Mouse (Mus musculus): Measurements from ENCODE around the gene Gm4744. TPM values are rescaled to one million over a fixed set of nuclear protein-coding genes. Genes with fewer than 3 reads are reported as not detected.
"Not testable (repeated sequence)": the region's sequence is repeated elsewhere in the genome, so short reads cannot be mapped to it uniquely, and the experiment has no call there.

Gm4744 gene
- total RNA-seq (2014; fragmentation: Nextera tagmentation) (not detected in 2 replicates), total RNA-seq (2017) (not detected in 2 replicates)

DNA sequence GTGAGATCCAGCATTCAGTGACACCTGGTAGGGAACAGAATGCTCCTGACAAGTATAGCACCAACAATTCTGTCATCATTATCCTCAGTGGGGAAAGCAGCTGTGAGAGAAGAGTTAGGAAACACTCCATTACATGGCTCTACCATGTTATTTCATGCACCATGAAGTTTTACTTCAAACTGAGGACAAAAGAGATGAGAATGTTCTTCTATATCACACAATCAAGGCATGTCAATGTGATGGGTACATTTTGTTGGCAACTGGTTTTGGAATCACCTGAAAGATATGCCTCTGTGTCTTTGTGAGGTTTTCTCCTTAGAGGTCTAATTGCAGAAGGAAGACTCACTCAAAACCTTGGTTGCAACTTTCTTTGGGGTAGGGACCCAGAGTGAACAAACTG, at the start of gene Gm4744:
Gene Gm4744 (minus strand): TSS at position 101 of the 400 bp plus-strand sequence.
- no peak for ATAC-seq (replicated peaks; ENCODE audit: poor library complexity, severe bottlenecking)

GRCm38 (mm10) chr6:40999379-40999778, 47.7 kb upstream of the Gm4744 start, which contains the start of gene Gm2663:
Gene Gm2663, minus strand, starts transcription at chr6:40999479.
- not testable (repeated sequence) for ATAC-seq (replicated peaks; ENCODE audit: poor library complexity, severe bottlenecking)

DNA sequence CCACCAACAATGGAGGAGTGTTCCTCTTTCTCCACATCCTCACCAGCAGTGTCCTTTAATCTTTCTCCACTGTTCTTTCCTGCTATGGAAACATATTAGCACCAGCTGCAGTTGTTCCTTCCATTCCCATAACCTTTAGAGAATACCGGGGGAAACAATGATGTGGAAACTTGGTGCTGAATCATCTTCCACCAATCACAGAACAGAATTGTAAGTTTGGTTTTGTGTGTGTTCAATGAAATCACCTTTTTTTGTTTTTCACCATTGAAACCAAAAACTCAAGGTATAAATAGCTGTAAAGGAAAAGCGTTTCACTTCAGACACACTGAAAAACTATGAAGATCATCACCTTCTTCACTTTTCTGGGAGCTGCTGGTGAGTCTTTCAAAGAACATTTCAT, 12.8 kb upstream of the Gm4744 start, which contains the start of gene 1810009J06Rik:
Gene 1810009J06Rik (plus strand): TSS at position 301 of the 400 bp plus-strand sequence.
- not testable (repeated sequence) for ATAC-seq (replicated peaks; ENCODE audit: poor library complexity, severe bottlenecking)

DNA sequence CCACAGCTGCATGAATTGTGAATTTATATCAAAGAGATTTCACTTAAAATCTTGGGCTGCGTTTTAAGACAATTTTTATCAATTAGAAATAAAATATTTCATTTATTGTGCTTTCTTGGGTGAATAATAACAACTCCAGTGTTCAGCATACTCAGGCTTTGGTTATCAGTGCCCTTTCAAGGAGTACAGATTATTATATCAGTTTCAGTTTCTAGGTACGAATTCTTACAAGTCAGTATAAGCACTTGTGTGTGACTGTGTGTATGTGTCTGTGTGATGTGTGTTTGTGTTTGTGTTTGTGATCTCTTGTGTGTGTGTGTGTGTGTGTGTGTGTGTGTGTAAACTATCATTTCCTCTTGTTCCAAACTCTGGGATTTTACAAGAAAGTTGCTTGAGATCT, 2.0 kb upstream of the Gm4744 start:
- no peak for ATAC-seq (replicated peaks; ENCODE audit: poor library complexity, severe bottlenecking)

DNA sequence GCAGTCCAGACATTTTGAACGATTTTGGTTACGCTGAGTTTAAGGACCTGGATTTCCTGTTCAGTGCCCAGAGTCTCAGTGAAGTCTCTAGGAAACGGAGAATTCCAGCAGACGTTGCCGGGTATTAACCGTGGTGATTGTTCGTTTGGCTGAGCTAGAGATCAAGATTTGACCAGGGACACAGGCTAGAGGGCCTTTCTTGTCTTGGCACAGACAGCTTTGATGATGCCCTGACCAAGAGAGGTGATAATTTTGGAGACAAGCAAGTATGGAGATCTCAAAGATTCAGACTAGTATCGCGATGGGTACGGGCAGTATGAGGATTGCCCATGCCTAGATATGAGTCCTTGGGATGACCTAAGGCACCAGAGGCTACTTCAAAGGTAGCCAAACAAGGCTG, 11.2 kb downstream of the Gm4744 start, which contains the start of gene 1700074P13Rik:
Gene 1700074P13Rik (minus strand): TSS at position 101 of the 400 bp plus-strand sequence.
- no peak for ATAC-seq (replicated peaks; ENCODE audit: poor library complexity, severe bottlenecking)

- ATAC-seq (replicated peaks; ENCODE audit: poor library complexity, severe bottlenecking) = no peak
Measured at GRCm38 (mm10) chr6:40919954-40920353, 31.7 kb downstream of the Gm4744 start.

DNA sequence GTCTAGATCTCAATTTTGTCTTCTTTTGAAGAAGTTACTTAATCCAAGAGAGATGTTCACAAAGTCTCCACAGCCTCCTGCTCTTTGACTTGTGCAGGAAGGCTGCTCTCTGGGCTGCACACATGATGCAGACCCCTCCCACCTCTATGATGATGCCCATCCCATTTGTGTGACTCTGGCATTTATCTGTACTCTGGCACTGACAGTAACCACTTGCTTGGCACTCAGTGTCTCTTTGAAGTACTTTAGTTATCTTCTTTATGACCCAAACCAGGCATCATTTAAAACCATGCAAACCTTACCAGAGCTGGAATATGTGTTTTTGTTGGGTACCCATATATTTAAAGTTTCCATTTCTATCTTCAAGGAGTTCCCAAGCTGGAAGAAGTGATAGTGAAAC, 51.4 kb downstream of the Gm4744 start, which contains the start of gene Prss58:
Gene Prss58 (minus strand): TSS at position 101 of the 400 bp plus-strand sequence.
- no peak for ATAC-seq (replicated peaks; ENCODE audit: poor library complexity, severe bottlenecking)

Other genes starting within 250 kb of the Gm4744 start
- gene Moxd2, start 64.4 kb downstream of the Gm4744 start, total RNA-seq (2014; fragmentation: Nextera tagmentation) = not detected in 2 replicates
- gene Moxd2, start 64.4 kb downstream of the Gm4744 start, total RNA-seq (2017) = not detected in 2 replicates
- not detected in 2 replicates for gene Prss58, start 51.5 kb downstream of the Gm4744 start, total RNA-seq (2014; fragmentation: Nextera tagmentation)
- gene Prss58, start 51.5 kb downstream of the Gm4744 start, total RNA-seq (2017) = not detected in 2 replicates
- not detected in 2 replicates for gene 1700074P13Rik, start 11.3 kb downstream of the Gm4744 start, total RNA-seq (2014; fragmentation: Nextera tagmentation)
- gene 1700074P13Rik, start 11.3 kb downstream of the Gm4744 start, total RNA-seq (2017) = not detected in 2 replicates
- not detected in 2 replicates for gene 1810009J06Rik, start 12.9 kb upstream of the Gm4744 start, total RNA-seq (2014; fragmentation: Nextera tagmentation)
- gene 1810009J06Rik, start 12.9 kb upstream of the Gm4744 start, total RNA-seq (2017) = not detected in 2 replicates
- gene Gm2663, start 47.6 kb upstream of the Gm4744 start, total RNA-seq (2014; fragmentation: Nextera tagmentation) = not detected in 2 replicates
- not detected in 2 replicates for gene Gm2663, start 47.6 kb upstream of the Gm4744 start, total RNA-seq (2017)
- gene 2210010C04Rik, start 83.6 kb upstream of the Gm4744 start, total RNA-seq (2014; fragmentation: Nextera tagmentation) = 0.54 TPM in 1 of 2 replicates, not detected in the other
- not detected in 2 replicates for gene 2210010C04Rik, start 83.6 kb upstream of the Gm4744 start, total RNA-seq (2017)